Mouse (Mus musculus): ENCODE measurements at regions not wholly inside any gene's neighbourhood (a gene's known extent, or its start where the extent isn't known, plus 50 kb on each side); places are given as distances from the start of the nearest gene placed in this dataset.

GRCm38 (mm10) chr3:5077956-5078355, 672.6 kb upstream of the Gm8797 start:
- peak; percentile 7 for DNase-seq (ENCODE audit: low read depth, low spot score)

GRCm38 (mm10) chr3:5086721-5087120, 663.9 kb upstream of the Gm8797 start:
- no peak for DNase-seq (ENCODE audit: low read depth, low spot score)

DNA sequence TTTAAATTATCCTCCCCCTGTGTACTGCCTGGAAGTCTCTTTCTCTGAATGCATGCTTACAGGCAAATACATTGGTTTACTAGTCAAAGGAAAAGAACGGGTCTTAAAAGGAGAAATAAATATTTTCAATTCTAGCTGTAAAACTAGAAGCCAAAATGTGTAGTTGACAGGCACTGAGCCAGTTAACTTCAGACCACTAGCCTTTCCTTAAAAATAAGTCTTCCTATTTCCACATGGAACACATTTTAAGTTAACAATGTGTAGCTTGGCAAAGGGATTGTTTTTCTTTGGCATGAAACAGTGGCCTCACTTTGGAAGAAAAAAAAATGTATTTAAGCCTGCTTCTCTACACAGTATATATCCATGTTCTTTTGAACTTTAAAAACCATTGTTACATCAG, 661.7 kb upstream of the Gm8797 start:
- no peak for DNase-seq (ENCODE audit: low read depth, low spot score)

- DNase-seq (ENCODE audit: low read depth, low spot score) = no peak
These were observed 661.1 kb upstream of the Gm8797 start for GRCm38 (mm10) chr3:5089393-5090010.

DNA sequence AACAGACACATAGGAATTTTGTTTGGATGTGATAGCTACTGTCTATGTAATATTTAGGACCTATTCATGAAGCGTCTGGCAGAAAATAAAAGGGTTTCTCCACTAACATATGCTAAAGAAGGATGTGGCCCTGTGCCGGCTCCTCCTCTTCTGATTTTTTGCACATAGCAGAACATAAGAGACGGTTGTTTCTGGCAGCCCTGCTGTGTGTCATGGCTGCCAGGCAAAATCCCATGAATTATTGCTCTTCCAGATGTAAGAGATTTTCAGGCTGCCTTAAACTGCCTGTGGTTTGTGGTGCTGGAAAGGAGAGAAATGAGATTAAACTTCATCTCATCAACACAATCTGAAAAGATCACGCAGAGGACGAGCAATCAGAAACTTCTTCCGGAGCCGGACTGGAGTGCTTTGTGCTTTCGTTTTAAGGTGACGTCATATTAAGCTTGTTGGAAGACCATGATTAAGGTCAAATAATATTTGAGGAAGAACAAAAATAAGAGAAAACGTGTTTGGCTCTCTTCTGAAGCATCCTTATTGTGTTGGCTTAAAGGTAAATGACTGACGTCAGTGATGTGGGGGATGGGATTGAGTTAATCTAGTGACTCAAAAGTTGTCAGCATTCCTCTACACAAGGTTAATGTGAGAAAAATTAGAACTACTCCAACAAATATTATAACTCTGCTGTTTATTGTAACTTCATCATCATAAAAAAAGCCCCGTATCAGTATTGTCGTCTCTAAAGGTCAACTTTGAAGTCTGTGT, 660.3 kb upstream of the Gm8797 start:
- peak; percentile 3 for DNase-seq (ENCODE audit: low read depth, low spot score)

GRCm38 (mm10) chr3:5090987-5091386, 659.6 kb upstream of the Gm8797 start:
- no peak for DNase-seq (ENCODE audit: low read depth, low spot score)
